Mouse (Mus musculus) thymus, adult 18-20 months (tissue): ENCODE results near the gene 9430038I01Rik.
"Not testable (repeated sequence)": the region's sequence is repeated elsewhere in the genome, so short reads cannot be mapped to it uniquely, and the experiment has no call there.

Experiments used
- DNase-seq, 2 experiments: peaks; one replicate each; pipeline ENCODE4 v3.0.0; 2022; ENCODE audit warnings: mixed read lengths in 2 of 2

Gene 9430038I01Rik

GRCm38 (mm10) chr7:137410337-137411197, at the start of gene 9430038I01Rik:
TSS of gene 9430038I01Rik (minus strand) at chr7:137410762.
- DNase-seq = peak; percentile 89 to 92

- no peak for DNase-seq
These were observed 34.8 kb upstream of the 9430038I01Rik start for GRCm38 (mm10) chr7:137445321-137445720.

GRCm38 (mm10) chr7:137442951-137443350, 32.4 kb upstream of the 9430038I01Rik start:
- DNase-seq = no peak

- not testable (repeated sequence) for DNase-seq
These were observed 28.4 kb upstream of the 9430038I01Rik start for GRCm38 (mm10) chr7:137438962-137439361.

GRCm38 (mm10) chr7:137438179-137438550, 27.6 kb upstream of the 9430038I01Rik start:
- peak in 1 of 2 experiments; percentile 50 for DNase-seq

- peak; percentile 93 to 95 for DNase-seq
These were observed 27.0 kb upstream of the 9430038I01Rik start, which contains the start of gene Glrx3 for GRCm38 (mm10) chr7:137437440-137438178. TSS of gene Glrx3 (plus strand) at chr7:137437614.

- no peak for DNase-seq
These were observed 26.3 kb upstream of the 9430038I01Rik start for GRCm38 (mm10) chr7:137436901-137437300.

GRCm38 (mm10) chr7:137431769-137432603, 21.4 kb upstream of the 9430038I01Rik start:
- no peak for DNase-seq

- no peak for DNase-seq
These were observed 16.1 kb upstream of the 9430038I01Rik start for GRCm38 (mm10) chr7:137426693-137427092.

GRCm38 (mm10) chr7:137421236-137421635, 10.7 kb upstream of the 9430038I01Rik start:
- DNase-seq = no peak

- no peak for DNase-seq
These were observed 10.0 kb upstream of the 9430038I01Rik start for GRCm38 (mm10) chr7:137420550-137420949.

GRCm38 (mm10) chr7:137414710-137415109, 4.1 kb upstream of the 9430038I01Rik start:
- DNase-seq = no peak

- DNase-seq = no peak
These were observed 3.0 kb downstream of the 9430038I01Rik start for GRCm38 (mm10) chr7:137407428-137408058.

- no peak for DNase-seq
These were observed 6.4 kb downstream of the 9430038I01Rik start for GRCm38 (mm10) chr7:137404146-137404545.

GRCm38 (mm10) chr7:137398973-137399372, 11.6 kb downstream of the 9430038I01Rik start:
- DNase-seq = no peak

GRCm38 (mm10) chr7:137397361-137397910, 13.1 kb downstream of the 9430038I01Rik start:
- no peak for DNase-seq

- DNase-seq = no peak
These were observed 15.1 kb downstream of the 9430038I01Rik start for GRCm38 (mm10) chr7:137395421-137395820.

- DNase-seq = no peak
These were observed 22.7 kb downstream of the 9430038I01Rik start for GRCm38 (mm10) chr7:137387863-137388262.

GRCm38 (mm10) chr7:137374996-137375395, 35.6 kb downstream of the 9430038I01Rik start:
- DNase-seq = no peak

GRCm38 (mm10) chr7:137371770-137372169, 38.8 kb downstream of the 9430038I01Rik start:
- no peak for DNase-seq

- no peak for DNase-seq
These were observed 40.4 kb downstream of the 9430038I01Rik start for GRCm38 (mm10) chr7:137370175-137370574.

- DNase-seq = no peak
These were observed 43.8 kb downstream of the 9430038I01Rik start for GRCm38 (mm10) chr7:137366736-137367135.
